Mouse (Mus musculus): Measurements from ENCODE around the gene Atp13a3. TPM values are rescaled to one million over a fixed set of nuclear protein-coding genes. Genes with fewer than 3 reads are reported as not detected.
A peak's percentile ranks its signal among the peaks of the same experiment; 100 is the strongest.
"Not testable (repeated sequence)": the region's sequence is repeated elsewhere in the genome, so short reads cannot be mapped to it uniquely, and the experiment has no call there.

Gene Atp13a3
- polyA plus RNA-seq, 1 experiment from 2014 or later = 7.2 TPM

- ATAC-seq (replicated peaks; ENCODE audit: extremely low read depth, insufficient read depth, low FRiP score) = not testable (repeated sequence)
- peaks cover 14% of the 10 kb centered on the region for H3K36me3 ChIP-seq (ENCODE audit: control insufficient read depth, insufficient read depth)
Measured at GRCm38 (mm10) chr16:30353489-30353888, 52.3 kb downstream of the Atp13a3 start.

DNA sequence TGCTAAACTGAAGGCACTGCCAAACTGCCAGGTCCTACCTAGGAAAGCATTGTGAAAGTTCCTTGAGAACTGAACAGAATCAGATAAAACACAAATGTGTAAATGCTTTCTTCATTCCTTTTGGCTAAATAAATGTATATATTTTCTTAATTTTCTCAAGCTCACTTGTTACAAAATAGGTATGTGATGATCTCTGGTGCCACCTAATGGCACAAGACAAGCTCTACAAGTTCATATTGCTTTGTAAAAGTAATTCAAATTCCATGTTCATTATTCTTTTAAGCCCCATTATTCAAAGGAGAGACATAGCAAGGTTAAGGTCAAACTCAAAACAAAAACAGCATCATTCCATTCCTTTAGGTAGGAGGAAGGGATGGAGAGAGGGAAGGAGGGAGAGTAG lies 91.5 kb downstream of the Atp13a3 start:
- Histone ChIP-seq H3K4me1 (ENCODE audit: control insufficient read depth, insufficient read depth, low read length) (peaks cover 4% of the 10 kb centered on the region; the same call in 1 of the 2 replicates), H3K4me2 (ENCODE audit: low read depth, low read length) (no peak overlapping the region), H3K9ac (ENCODE audit: low read length) (no peak overlapping the region), H3K27me3 (ENCODE audit: control insufficient read depth, insufficient read depth, low read length) (peaks cover 15% of the 10 kb centered on the region), H3K9me3 (replicated peaks; ENCODE audit: control insufficient read depth, low read length) (no peaks in the 10 kb centered on the region), H3K4me3 (ENCODE audit: low read length) (no peak overlapping the region), H3K27ac (ENCODE audit: low read length) (no peak overlapping the region), H3K36me3 (ENCODE audit: control insufficient read depth, insufficient read depth) (peaks cover 2% of the 10 kb centered on the region; the same call in 1 of the 2 replicates)
- ATAC-seq (replicated peaks; ENCODE audit: extremely low read depth, insufficient read depth, low FRiP score) = no peak

More at GRCm38 (mm10) chr16:30353489-30353888, 52.3 kb downstream of the Atp13a3 start:
- H3K4me3 ChIP-seq (ENCODE audit: low read length); H3K27ac ChIP-seq (ENCODE audit: low read length); H3K27me3 ChIP-seq (ENCODE audit: control insufficient read depth, insufficient read depth, low read length); H3K4me2 ChIP-seq (ENCODE audit: low read depth, low read length); H3K9ac ChIP-seq (ENCODE audit: low read length); H3K4me1 ChIP-seq (ENCODE audit: control insufficient read depth, insufficient read depth, low read length); H3K9me3 ChIP-seq (replicated peaks; ENCODE audit: control insufficient read depth, low read length): not testable (repeated sequence)
- 96% methylated on average over 11 of the region's 11 CpGs for WGBS

- no peak within 1 kb of the TSS for H3K27ac ChIP-seq (ENCODE audit: low read length)
- H3K36me3 ChIP-seq (ENCODE audit: control insufficient read depth, insufficient read depth) = peaks cover 2% of the 10 kb centered on the region; the same call in 1 of the 2 replicates
- ATAC-seq (replicated peaks; ENCODE audit: extremely low read depth, insufficient read depth, low FRiP score) = no peak
- H3K9me3 ChIP-seq (replicated peaks; ENCODE audit: control insufficient read depth, low read length) = no peaks in the 10 kb centered on the region
- peaks cover 34% of the 10 kb centered on the region for H3K27me3 ChIP-seq (ENCODE audit: control insufficient read depth, insufficient read depth, low read length)
- H3K4me2 ChIP-seq (ENCODE audit: low read depth, low read length) = peak within 1 kb of the TSS; percentile 82
- H3K4me1 ChIP-seq (ENCODE audit: control insufficient read depth, insufficient read depth, low read length) = peaks cover 13% of the 10 kb centered on the region
- no peak within 1 kb of the TSS for H3K9ac ChIP-seq (ENCODE audit: low read length)
- peak within 1 kb of the TSS; percentile 67 for H3K4me3 ChIP-seq (ENCODE audit: low read length)
Measured at GRCm38 (mm10) chr16:30310647-30311046, 95.1 kb downstream of the Atp13a3 start, which contains the start of gene Gp5. TSS of gene Gp5 (minus strand) at chr16:30310779.

DNA sequence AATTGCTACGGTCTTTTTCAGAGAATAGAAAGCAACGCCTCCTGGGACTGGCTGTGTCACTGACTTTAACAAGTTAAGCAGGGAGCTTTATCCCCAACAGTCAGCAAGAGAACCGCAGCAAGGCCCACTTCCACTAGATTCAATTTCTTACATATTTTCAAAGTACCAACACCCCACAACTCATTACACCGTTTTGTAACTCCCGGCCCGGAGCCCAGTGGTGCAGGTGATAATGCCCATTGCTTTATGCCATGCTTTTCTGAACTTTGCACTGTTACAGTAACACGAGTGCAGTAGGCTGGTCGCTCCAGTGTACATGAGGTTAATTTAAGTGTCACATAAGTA lies 95.6 kb downstream of the Atp13a3 start:
- WGBS = 71% methylated on average over 8 of the region's 8 CpGs
- no peak overlapping the region for H3K4me3 ChIP-seq (ENCODE audit: low read length)
- no peak for ATAC-seq (replicated peaks; ENCODE audit: extremely low read depth, insufficient read depth, low FRiP score)
- H3K27ac ChIP-seq (ENCODE audit: low read length) = no peak overlapping the region
- no peaks in the 10 kb centered on the region for H3K36me3 ChIP-seq (ENCODE audit: control insufficient read depth, insufficient read depth)
- H3K4me1 ChIP-seq (ENCODE audit: control insufficient read depth, insufficient read depth, low read length) = peaks cover 13% of the 10 kb centered on the region
- peaks cover 34% of the 10 kb centered on the region for H3K27me3 ChIP-seq (ENCODE audit: control insufficient read depth, insufficient read depth, low read length)
- no peak overlapping the region for H3K9ac ChIP-seq (ENCODE audit: low read length)
- H3K9me3 ChIP-seq (replicated peaks; ENCODE audit: control insufficient read depth, low read length) = no peaks in the 10 kb centered on the region
- no peak overlapping the region for H3K4me2 ChIP-seq (ENCODE audit: low read depth, low read length)

DNA sequence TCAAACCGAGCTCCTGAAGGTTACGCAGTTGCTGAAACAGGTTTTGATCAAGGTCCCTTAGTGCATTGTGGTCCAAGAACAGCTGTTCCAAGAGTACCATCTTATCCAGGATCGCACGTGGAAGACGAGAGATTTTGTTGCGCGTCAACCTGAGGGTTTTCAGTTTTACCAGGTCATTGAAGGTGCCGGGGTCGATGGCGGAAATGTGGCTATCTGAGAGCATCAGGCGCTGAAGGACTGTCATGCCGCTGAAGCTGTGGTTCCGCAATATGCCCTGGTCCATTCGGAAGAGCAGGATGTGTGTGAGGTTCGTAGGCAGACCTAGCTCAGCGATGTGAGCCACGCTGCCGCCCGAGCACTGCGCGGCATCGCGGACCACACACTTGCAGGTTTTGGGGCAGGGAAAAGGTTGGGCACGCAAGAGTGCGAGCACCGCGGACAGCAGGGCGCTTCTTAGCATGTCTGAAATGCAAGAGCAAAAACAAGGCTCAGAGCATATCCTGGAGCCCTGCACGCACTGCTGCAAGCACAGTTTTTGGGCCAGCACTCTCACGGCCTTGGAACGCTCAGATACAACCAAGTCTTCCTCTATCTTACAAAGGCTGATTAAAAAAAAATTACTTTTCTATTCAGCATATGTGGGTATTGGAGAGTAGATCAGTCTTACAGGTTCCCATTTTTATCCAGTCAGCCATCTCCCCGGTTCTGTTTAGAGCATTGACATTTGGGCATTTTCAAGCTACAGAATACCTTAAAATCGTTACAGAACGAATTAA lies 96.2 kb downstream of the Atp13a3 start:
- H3K4me3 ChIP-seq (ENCODE audit: low read length) = peak overlapping the region; percentile 67
- no peaks in the 10 kb centered on the region for H3K36me3 ChIP-seq (ENCODE audit: control insufficient read depth, insufficient read depth)
- peak overlapping the region; percentile 82 for H3K4me2 ChIP-seq (ENCODE audit: low read depth, low read length)
- H3K27me3 ChIP-seq (ENCODE audit: control insufficient read depth, insufficient read depth, low read length) = peaks cover 34% of the 10 kb centered on the region
- H3K4me1 ChIP-seq (ENCODE audit: control insufficient read depth, insufficient read depth, low read length) = peaks cover 13% of the 10 kb centered on the region
- H3K9ac ChIP-seq (ENCODE audit: low read length) = no peak overlapping the region; the same call in 1 of the 2 replicates
- H3K9me3 ChIP-seq (replicated peaks; ENCODE audit: control insufficient read depth, low read length) = no peaks in the 10 kb centered on the region
- ATAC-seq (replicated peaks; ENCODE audit: extremely low read depth, insufficient read depth, low FRiP score) = no peak
- H3K27ac ChIP-seq (ENCODE audit: low read length) = no peak overlapping the region
- 6% methylated on average over 34 of the region's 34 CpGs for WGBS

GRCm38 (mm10) chr16:30308616-30309394 lies 97.0 kb downstream of the Atp13a3 start:
- peak overlapping the region; percentile 67 for H3K4me3 ChIP-seq (ENCODE audit: low read length)
- peaks cover 34% of the 10 kb centered on the region for H3K27me3 ChIP-seq (ENCODE audit: control insufficient read depth, insufficient read depth, low read length)
- WGBS = under 1% methylated on average over 72 of the region's 72 CpGs
- H3K27ac ChIP-seq (ENCODE audit: low read length) = no peak overlapping the region
- peak overlapping the region; percentile 82 for H3K4me2 ChIP-seq (ENCODE audit: low read depth, low read length)
- no peaks in the 10 kb centered on the region for H3K9me3 ChIP-seq (replicated peaks; ENCODE audit: control insufficient read depth, low read length)
- H3K9ac ChIP-seq (ENCODE audit: low read length) = peak overlapping the region; percentile 66
- H3K4me1 ChIP-seq (ENCODE audit: control insufficient read depth, insufficient read depth, low read length) = peaks cover 13% of the 10 kb centered on the region
- ATAC-seq (replicated peaks; ENCODE audit: extremely low read depth, insufficient read depth, low FRiP score) = peak; percentile 37; the same call in 1 of the 2 replicates
- no peaks in the 10 kb centered on the region for H3K36me3 ChIP-seq (ENCODE audit: control insufficient read depth, insufficient read depth)

GRCm38 (mm10) chr16:30307961-30308615 lies 97.7 kb downstream of the Atp13a3 start:
- Histone ChIP-seq H3K27ac (ENCODE audit: low read length) (no peak overlapping the region), H3K36me3 (ENCODE audit: control insufficient read depth, insufficient read depth) (no peaks in the 10 kb centered on the region), H3K4me3 (ENCODE audit: low read length) (peak overlapping the region; percentile 67), H3K9ac (ENCODE audit: low read length) (peak overlapping the region; percentile 66), H3K4me2 (ENCODE audit: low read depth, low read length) (peak overlapping the region; percentile 82), H3K27me3 (ENCODE audit: control insufficient read depth, insufficient read depth, low read length) (peaks cover 40% of the 10 kb centered on the region), H3K4me1 (ENCODE audit: control insufficient read depth, insufficient read depth, low read length) (peaks cover 13% of the 10 kb centered on the region), H3K9me3 (replicated peaks; ENCODE audit: control insufficient read depth, low read length) (no peaks in the 10 kb centered on the region)
- 15% methylated on average over 29 of the region's 29 CpGs for WGBS
- no peak for ATAC-seq (replicated peaks; ENCODE audit: extremely low read depth, insufficient read depth, low FRiP score)

DNA sequence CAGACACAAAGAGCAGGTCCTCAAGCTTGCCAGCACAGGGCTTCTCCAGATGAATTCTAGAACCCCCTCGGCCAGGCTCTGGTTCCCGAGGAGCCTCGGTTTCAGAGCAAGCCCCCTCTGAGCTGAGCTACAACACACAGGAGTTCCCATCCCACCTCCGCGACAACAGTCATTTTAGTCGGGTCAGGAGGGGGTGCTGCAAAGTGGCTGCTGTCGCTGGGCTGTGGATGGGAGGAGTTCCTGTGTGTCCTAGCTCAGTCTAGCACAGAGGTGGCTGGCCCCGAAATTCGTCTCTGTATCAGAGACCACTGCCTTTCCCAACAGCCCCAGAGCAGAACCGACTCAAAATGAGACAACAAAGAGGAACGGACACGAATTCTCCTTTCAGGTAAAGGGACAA lies 98.5 kb downstream of the Atp13a3 start:
- Histone ChIP-seq H3K4me1 (ENCODE audit: control insufficient read depth, insufficient read depth, low read length) (peaks cover 13% of the 10 kb centered on the region), H3K36me3 (ENCODE audit: control insufficient read depth, insufficient read depth) (no peaks in the 10 kb centered on the region), H3K4me3 (ENCODE audit: low read length) (no peak overlapping the region), H3K27me3 (ENCODE audit: control insufficient read depth, insufficient read depth, low read length) (peaks cover 40% of the 10 kb centered on the region), H3K9me3 (replicated peaks; ENCODE audit: control insufficient read depth, low read length) (no peaks in the 10 kb centered on the region), H3K4me2 (ENCODE audit: low read depth, low read length) (no peak overlapping the region), H3K27ac (ENCODE audit: low read length) (no peak overlapping the region), H3K9ac (ENCODE audit: low read length) (no peak overlapping the region)
- ATAC-seq (replicated peaks; ENCODE audit: extremely low read depth, insufficient read depth, low FRiP score) = no peak
- WGBS = 49% methylated on average over 12 of the region's 12 CpGs

Measured in heart, embryonic 16.5 days (tissue).